Mouse (Mus musculus) stomach, embryonic 16.5 days (tissue): ENCODE results near the gene Hjurp. TPM values are rescaled to one million over a fixed set of nuclear protein-coding genes. Genes with fewer than 3 reads are reported as not detected.

Source experiments
- ATAC-seq: fragments of 200-750 bp; cut with Nextera tagmentation; 2 replicates; pipeline ENCODE4 v1.8.0; 2017; ENCODE audit warnings: moderate number of reproducible peaks, moderate TSS enrichment; ENCODE audit not compliant: insufficient read depth, low FRiP score
- H3K27ac ChIP-seq: fragments of 300-500 bp; sonication (generic); 2 replicates; pipeline ENCODE4 v1.5.1; 2014; ENCODE audit warnings: low read length
- H3K27me3 ChIP-seq: fragments of 300-500 bp; sonication (generic); 2 replicates; pipeline ENCODE4 v1.6.1; 2014; ENCODE audit warnings: low read length, control low read depth, mixed read lengths; ENCODE audit not compliant: control insufficient read depth, insufficient read depth
- H3K36me3 ChIP-seq: fragments of 300-500 bp; sonication (generic); 2 replicates; pipeline ENCODE4 v1.6.1; 2014; ENCODE audit warnings: low read length; ENCODE audit not compliant: control insufficient read depth, insufficient read depth
- H3K4me1 ChIP-seq: fragments of 300-500 bp; sonication (generic); 2 replicates; pipeline ENCODE4 v1.6.1; 2014; ENCODE audit warnings: low read length, control low read depth, mixed read lengths; ENCODE audit not compliant: control insufficient read depth, insufficient read depth
- H3K4me2 ChIP-seq: fragments of 300-500 bp; sonication (generic); 2 replicates; pipeline ENCODE4 v1.6.1; 2014; ENCODE audit warnings: low read depth, low read length, mixed read lengths
- H3K4me3 ChIP-seq: fragments of 300-500 bp; sonication (generic); replicated peaks from 2 replicates; pipeline ENCODE4 v1.5.1; 2014; ENCODE audit warnings: mild to moderate bottlenecking, low read length
- H3K9ac ChIP-seq: fragments of 300-500 bp; sonication (generic); 2 replicates; pipeline ENCODE4 v1.6.1; 2014; ENCODE audit warnings: low read length
- H3K9me3 ChIP-seq: fragments of 300-500 bp; sonication (generic); replicated peaks from 2 replicates; pipeline ENCODE4 v1.6.1; 2016; ENCODE audit warnings: low read length, control low read depth; ENCODE audit not compliant: control insufficient read depth
- WGBS: fragments of 180-500 bp; shearing (Covaris S2); extraction: QIAGEN DNeasy Blood & Tissue Kit; methylation state at CpG from one replicate; pipeline ENCODE4 v1.1.7; 2014; 5-methylcytosine and 5-hydroxymethylcytosine counted together
- polyA plus RNA-seq: library from polyadenylated mRNA; unstranded; fragments of >200 nt; fragmentation: Nextera tagmentation; extraction: Ambion mirVana; gene quantifications from 2 replicates; pipeline ENCODE4 v1.2.1, GENCODE M21; 2015

Gene Hjurp
- polyA plus RNA-seq, 1 experiment from 2014 or later, result 169 TPM

DNA sequence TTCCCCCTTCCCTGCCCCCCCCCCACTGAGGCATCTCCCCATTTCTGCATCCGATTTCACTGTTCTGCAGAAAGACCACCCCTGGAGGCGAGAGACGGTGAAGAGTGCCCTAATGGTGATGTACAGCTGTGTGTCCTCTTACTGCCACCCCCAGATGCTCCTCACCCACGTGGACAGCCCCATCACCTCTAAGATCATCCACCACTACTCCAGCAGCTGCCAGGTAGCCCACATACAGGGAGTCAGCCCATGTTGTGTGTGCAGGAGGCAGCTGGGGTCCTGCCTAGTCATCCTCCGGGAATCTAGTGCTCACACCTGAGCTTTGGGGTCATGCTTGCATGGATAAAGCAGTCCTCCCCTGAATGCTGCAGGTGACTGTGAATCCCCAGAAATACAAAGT, 33.6 kb downstream of the Hjurp start:
- 62% methylated on average over 5 of the region's 5 CpGs for WGBS
- ATAC-seq, result no peak
- no peak overlapping the region for H3K9ac ChIP-seq
- peaks cover 37% of the 10 kb centered on the region for H3K9me3 ChIP-seq
- no peak overlapping the region for H3K27ac ChIP-seq
- H3K4me2 ChIP-seq, result no peak overlapping the region
- H3K4me3 ChIP-seq, result no peak overlapping the region
- no peaks in the 10 kb centered on the region for H3K4me1 ChIP-seq
- no peaks in the 10 kb centered on the region for H3K36me3 ChIP-seq
- H3K27me3 ChIP-seq, result no peaks in the 10 kb centered on the region

- Histone ChIP-seq H3K9me3 (peaks cover 50% of the 10 kb centered on the region), H3K4me2 (no peak overlapping the region), H3K4me3 (no peak overlapping the region), H3K36me3 (no peaks in the 10 kb centered on the region), H3K27ac (no peak overlapping the region), H3K4me1 (no peaks in the 10 kb centered on the region), H3K27me3 (no peaks in the 10 kb centered on the region), H3K9ac (no peak overlapping the region)
- WGBS, result 68% methylated on average over 4 of the region's 4 CpGs
- no peak for ATAC-seq
These were observed 36.9 kb downstream of the Hjurp start for GRCm38 (mm10) chr1:88240579-88240978.

- no peak overlapping the region for H3K4me3 ChIP-seq
- no peaks in the 10 kb centered on the region for H3K27me3 ChIP-seq
- no peak for ATAC-seq
- no peak overlapping the region for H3K27ac ChIP-seq
- H3K9me3 ChIP-seq, result peaks cover 55% of the 10 kb centered on the region
- no peak overlapping the region for H3K4me2 ChIP-seq
- no peak overlapping the region for H3K9ac ChIP-seq
- H3K36me3 ChIP-seq, result no peaks in the 10 kb centered on the region
- 72% methylated on average over 5 of the region's 5 CpGs for WGBS
- H3K4me1 ChIP-seq, result no peaks in the 10 kb centered on the region
These were observed 37.4 kb downstream of the Hjurp start for GRCm38 (mm10) chr1:88240072-88240471.

DNA sequence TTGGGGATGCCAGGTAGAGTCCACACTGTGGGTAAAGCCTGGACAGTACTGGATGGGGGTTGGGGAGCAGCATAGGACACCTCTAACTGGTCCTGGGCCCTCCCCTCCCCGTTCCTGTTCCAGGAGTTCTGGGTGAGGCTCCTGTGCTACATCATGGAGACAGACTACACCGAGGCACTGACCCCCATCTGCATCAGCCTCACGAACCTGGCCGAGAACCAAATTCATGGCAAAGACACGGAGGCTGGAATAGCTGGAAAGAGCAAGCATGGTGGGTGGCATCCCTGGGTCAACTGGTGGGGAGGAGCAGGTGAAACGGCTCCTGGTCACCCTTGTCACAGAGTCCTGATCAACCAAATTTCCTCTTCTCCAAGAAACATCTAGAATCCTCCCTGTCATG, 38.7 kb downstream of the Hjurp start:
- 74% methylated on average over 6 of the region's 6 CpGs for WGBS
- Histone ChIP-seq H3K27ac (no peak overlapping the region), H3K9ac (no peak overlapping the region), H3K36me3 (no peaks in the 10 kb centered on the region), H3K27me3 (no peaks in the 10 kb centered on the region), H3K4me3 (no peak overlapping the region), H3K4me1 (no peaks in the 10 kb centered on the region), H3K4me2 (no peak overlapping the region), H3K9me3 (peaks cover 66% of the 10 kb centered on the region)
- ATAC-seq, result peak; percentile 7; the same call in 1 of the 2 replicates

DNA sequence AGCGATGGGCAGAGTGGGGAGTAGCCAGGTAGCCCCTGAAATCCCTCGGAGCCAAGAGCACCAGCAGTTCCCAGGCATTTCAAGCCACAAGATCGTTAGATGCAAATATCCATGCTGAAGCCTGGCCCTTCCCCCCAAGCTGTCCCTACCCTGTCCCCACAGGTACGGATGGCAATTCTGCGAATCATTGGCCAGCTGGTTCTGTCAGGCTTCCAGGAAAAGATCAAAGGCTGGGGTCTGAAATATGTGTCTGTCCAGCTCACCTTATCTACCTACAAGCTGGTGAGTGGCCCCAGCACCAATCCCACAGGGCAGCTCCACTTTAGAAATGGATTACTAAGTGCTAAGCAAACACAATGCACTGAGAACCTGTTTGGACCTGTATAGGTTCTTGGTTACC, 40.1 kb downstream of the Hjurp start:
- Histone ChIP-seq H3K9ac (no peak overlapping the region), H3K4me2 (no peak overlapping the region), H3K4me3 (no peak overlapping the region), H3K27me3 (no peaks in the 10 kb centered on the region), H3K36me3 (no peaks in the 10 kb centered on the region), H3K9me3 (peaks cover 74% of the 10 kb centered on the region), H3K27ac (no peak overlapping the region), H3K4me1 (no peaks in the 10 kb centered on the region)
- 72% methylated on average over 5 of the region's 5 CpGs for WGBS
- no peak for ATAC-seq

GRCm38 (mm10) chr1:88235894-88236415, 41.5 kb downstream of the Hjurp start:
- H3K9me3 ChIP-seq, result peaks cover 85% of the 10 kb centered on the region
- 61% methylated on average over 4 of the region's 4 CpGs for WGBS
- ATAC-seq, result no peak

DNA sequence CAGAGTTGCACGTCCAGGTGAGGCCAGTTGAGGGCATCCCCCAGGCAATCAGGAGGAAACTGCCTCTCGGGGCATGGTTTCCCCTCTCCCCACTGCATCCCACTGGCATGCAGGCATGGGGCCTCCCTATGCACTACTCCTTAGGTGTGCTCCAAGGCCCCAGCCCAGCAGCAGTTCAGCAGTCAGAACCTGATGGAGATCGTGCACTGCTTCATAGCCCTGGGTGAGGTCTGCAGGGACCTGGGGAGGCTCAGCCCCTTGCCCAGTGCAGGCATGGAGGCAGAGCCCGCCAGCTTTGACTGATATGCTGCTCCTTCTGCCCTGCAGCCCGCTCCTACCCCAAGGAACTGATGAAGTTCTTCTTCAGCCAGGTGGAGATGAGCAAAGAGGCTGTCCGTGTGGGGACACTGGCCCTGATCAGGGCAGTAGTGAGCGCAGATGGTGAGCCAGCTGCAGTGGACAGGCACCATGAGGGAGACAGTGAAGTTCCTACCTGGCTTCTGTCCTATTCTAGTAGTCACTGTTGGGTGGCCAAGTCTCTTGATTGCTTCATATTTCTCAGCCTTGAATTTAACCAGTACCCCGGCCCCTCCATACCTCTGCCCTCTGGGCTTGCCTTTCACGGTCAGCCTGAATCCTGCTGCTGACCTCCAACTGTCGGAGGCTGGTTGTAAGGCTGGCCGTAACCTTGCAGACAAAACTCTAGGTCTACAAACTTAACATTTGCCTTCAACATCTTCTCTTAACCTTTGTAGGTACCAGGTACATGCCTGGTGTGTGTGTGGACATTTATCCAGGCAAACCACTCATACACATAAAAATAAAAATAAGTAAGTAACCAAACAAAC, 42.2 kb downstream of the Hjurp start:
- WGBS, result 61% methylated on average over 11 of the region's 11 CpGs
- no peak overlapping the region for H3K4me2 ChIP-seq
- H3K4me1 ChIP-seq, result no peaks in the 10 kb centered on the region
- ATAC-seq, result 0 out of 2 replicates have a peak, but pooled peaks have one; percentile 5
- no peaks in the 10 kb centered on the region for H3K27me3 ChIP-seq
- H3K9ac ChIP-seq, result no peak overlapping the region
- no peaks in the 10 kb centered on the region for H3K36me3 ChIP-seq
- no peak overlapping the region for H3K4me3 ChIP-seq
- no peak overlapping the region for H3K27ac ChIP-seq
- H3K9me3 ChIP-seq, result peaks cover 83% of the 10 kb centered on the region

More at GRCm38 (mm10) chr1:88235894-88236415, 41.5 kb downstream of the Hjurp start:
- Histone ChIP-seq H3K4me3 (no peak overlapping the region), H3K9ac (no peak overlapping the region), H3K36me3 (no peaks in the 10 kb centered on the region), H3K27ac (no peak overlapping the region), H3K4me1 (no peaks in the 10 kb centered on the region), H3K27me3 (no peaks in the 10 kb centered on the region), H3K4me2 (no peak overlapping the region)

DNA sequence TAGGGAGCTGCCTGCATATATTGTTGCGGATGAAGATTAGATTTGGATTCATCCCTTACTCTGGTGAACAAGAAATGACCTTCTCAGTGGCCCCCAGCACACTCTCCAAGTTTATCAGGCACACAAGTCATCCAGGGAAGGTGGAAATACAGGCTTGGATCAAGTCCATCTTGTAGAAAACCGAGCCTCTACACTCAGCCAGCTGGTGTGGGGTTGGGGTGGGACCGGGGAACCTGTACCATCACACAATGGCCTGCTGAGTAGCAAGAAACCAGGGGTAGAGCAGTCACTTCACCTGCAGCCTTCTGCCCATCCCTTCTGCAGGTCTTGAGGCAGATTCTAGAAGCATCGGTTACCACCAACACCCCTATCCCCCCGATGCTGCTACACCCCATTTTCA, 42.8 kb downstream of the Hjurp start:
- Histone ChIP-seq H3K9me3 (peaks cover 83% of the 10 kb centered on the region), H3K4me1 (no peaks in the 10 kb centered on the region), H3K4me2 (no peak overlapping the region), H3K36me3 (no peaks in the 10 kb centered on the region), H3K9ac (no peak overlapping the region), H3K27ac (no peak overlapping the region), H3K4me3 (no peak overlapping the region), H3K27me3 (no peaks in the 10 kb centered on the region)
- no peak for ATAC-seq
- 42% methylated on average over 5 of the region's 5 CpGs for WGBS

GRCm38 (mm10) chr1:88234248-88234610, 43.2 kb downstream of the Hjurp start:
- ATAC-seq, result no peak
- Histone ChIP-seq H3K27me3 (no peaks in the 10 kb centered on the region), H3K36me3 (no peaks in the 10 kb centered on the region), H3K4me3 (no peak overlapping the region), H3K4me2 (no peak overlapping the region), H3K9me3 (peaks cover 81% of the 10 kb centered on the region), H3K9ac (no peak overlapping the region), H3K27ac (no peak overlapping the region), H3K4me1 (no peaks in the 10 kb centered on the region)
- WGBS, result 63% methylated on average over 4 of the region's 4 CpGs
